Mouse (Mus musculus) megakaryocyte progenitor cell, adult 5-6 weeks (primary cell): ENCODE data around the gene Prkce. TPM values are rescaled to one million over a fixed set of nuclear protein-coding genes. Genes with fewer than 3 reads are reported as not detected.

ENCODE experiments used
- ATAC-seq: replicated peaks from 2 replicates; pipeline ENCODE4 v1.8.0; 2016; ENCODE audit warnings: mild to moderate bottlenecking, moderate TSS enrichment, inconsistent platforms; ENCODE audit not compliant: poor library complexity
- total RNA-seq, 2 experiments: library from RNA; stranded (forward) in 1 of 2; stranded (reverse) in 1 of 2; fragments of 157-497, 149-512 nt in 1 of 2; fragments of 200-1000 nt in 1 of 2; gene quantifications; 2 replicates each; pipeline versions ENCODE4 v1.2.3 to v1.2.4; 2015 to 2017

Gene Prkce
- total RNA-seq, 2 experiments from 2014 or later = 1.7 to 4.8 TPM

- ATAC-seq = no peak
These were observed 82.9 kb downstream of the Prkce start for GRCm38 (mm10) chr17:86250406-86250905.

DNA sequence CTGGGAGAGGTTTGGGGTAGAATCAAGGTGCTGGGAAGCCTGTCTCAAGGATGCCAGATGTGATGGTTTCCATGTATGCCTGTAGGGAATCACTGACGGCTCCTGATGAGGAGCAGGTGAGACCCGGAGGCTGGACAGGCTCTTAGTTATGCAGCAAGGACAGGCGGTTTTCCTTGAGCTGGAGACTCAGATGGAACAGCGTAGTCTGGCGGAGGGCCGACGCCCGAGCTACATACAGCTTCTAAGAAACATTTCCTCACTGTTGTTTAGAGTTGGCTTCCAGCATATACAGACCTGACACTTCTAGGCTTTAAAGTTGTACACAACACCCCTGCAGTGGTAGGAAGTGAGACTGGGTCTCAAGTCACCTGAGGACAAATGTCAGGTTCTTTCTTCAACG lies 86.3 kb downstream of the Prkce start:
- ATAC-seq = no peak

DNA sequence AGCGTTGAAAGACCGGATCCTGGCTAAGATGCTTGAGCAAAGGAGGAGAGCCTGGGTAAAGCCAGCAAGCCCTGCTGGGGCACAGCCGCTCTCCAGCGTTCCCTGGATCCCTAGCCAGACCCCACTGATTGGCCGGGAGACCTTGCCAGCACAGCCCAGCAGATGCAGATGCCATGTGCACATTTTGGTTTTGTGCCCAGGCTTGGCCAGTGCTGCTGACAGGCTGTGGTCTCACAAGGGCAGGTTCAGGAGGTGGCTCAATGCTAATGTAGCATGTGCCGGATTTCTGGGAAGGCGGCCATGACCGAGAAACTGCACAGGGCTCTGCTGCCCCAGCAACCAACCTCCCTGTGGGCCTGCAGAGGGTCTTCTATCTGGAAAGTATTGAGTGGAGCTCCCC lies 86.7 kb downstream of the Prkce start:
- no peak for ATAC-seq

GRCm38 (mm10) chr17:86254978-86255377 lies 87.4 kb downstream of the Prkce start:
- ATAC-seq = no peak

DNA sequence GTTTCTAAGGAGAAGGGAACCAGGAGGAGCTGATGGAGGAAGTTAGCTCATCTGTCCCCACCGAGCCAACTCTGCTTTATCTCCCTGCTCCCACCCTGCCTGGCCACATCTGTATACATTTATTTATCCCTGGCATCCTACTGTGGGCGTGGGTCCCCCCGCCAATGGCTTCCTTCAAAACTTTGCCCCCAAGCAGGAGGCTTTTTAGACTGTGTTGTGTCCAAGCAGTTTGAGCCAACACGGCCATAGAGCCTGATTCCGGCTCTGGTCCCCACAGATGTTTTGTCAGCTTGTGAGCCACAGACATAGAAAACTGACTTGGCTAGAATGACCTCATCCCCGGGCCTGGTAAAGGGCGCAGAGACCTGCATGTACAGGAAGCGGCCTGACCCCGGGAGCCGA lies 89.1 kb downstream of the Prkce start:
- ATAC-seq = no peak

DNA sequence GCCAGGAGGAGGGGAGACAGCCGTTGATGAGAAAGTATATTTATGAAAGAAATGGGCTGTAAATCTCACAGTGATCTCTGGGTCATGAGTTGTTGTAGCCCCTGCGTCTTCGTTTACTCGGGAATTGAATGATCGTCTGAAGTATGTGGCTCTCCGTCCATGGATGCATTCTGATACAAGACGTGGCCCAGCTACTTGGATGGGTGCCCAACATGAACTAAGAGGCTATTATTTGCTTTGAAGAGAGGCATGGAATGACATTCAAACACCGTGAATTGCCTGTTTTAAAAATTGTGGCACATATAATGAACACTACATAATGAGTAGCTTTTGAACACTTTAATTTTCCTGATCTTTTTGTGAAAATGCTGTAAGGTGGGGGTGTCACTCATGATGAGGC lies 93.5 kb downstream of the Prkce start:
- no peak for ATAC-seq

DNA sequence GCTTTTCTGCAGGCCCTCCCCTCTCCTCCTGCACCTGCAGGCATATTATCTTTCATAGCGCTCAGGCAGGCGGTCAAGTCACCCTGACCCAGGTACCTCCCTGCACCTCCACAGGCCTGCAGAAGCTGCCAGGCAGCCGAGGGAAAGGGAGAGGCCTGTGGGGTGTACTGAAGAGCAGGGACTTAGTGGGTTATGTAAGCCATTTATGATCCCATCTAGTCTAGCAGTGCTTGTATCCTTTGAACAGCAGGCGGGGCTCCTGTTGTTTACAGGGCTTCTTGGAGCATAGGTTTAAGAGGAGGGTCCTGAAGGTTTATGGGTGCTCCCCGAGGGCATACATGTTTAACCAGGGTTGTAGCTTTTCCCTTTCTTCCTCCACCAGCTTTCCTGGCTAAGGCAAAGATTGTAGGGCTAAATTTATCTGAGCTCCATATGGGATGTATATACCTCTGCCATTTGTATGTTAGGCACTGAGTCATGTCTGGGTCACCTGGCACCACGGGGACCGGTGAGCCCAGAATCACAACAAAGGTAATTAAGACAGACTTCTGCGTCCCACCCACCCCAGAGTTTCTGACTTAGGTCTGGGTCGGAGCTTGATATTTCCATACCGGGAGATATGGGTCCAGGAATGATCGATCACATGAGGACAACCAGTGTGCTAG lies 96.5 kb downstream of the Prkce start:
- no peak for ATAC-seq

- ATAC-seq = no peak
These were observed 98.5 kb downstream of the Prkce start for GRCm38 (mm10) chr17:86266051-86266450.

GRCm38 (mm10) chr17:86267126-86267760 lies 99.7 kb downstream of the Prkce start:
- peak; percentile 37; the same call in 1 of the 2 replicates for ATAC-seq

DNA sequence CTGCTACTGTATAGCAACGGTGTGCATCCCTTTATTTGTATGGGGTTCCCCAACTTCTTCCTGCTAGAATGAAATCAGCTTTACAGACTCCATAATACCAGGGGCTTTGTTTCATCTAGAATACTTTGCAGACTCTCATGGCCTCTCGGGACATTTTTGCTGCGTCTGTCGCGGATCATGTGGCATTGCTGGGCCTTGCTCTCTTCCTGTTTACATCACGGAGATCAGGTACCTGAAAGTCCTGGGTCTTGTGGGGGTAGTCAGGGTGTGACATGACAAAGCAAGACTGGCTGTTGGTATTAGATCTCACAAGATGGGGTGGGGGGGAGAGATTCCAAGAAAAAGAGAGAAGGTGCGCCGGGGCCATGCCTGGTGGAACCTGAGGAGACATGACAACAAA lies 102.1 kb downstream of the Prkce start:
- no peak for ATAC-seq

DNA sequence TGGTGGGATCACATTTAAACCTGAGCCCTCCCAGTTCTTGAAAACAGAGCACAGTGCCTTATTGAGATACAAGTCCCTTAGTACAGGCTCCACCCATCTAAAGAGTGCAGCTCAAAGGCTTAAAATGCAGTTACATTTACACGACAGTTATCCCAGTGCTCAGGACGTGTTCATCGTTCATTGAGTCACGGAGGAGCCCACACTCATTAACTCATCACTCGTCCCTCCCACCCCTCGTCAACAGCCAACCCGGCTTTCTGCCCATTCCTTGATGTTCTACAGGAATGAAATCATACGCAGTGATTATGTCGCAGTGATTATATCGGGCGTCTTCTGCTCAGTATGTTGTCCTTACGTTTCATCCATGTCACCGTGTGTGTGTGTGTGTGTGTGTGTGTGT lies 102.9 kb downstream of the Prkce start:
- ATAC-seq = no peak

DNA sequence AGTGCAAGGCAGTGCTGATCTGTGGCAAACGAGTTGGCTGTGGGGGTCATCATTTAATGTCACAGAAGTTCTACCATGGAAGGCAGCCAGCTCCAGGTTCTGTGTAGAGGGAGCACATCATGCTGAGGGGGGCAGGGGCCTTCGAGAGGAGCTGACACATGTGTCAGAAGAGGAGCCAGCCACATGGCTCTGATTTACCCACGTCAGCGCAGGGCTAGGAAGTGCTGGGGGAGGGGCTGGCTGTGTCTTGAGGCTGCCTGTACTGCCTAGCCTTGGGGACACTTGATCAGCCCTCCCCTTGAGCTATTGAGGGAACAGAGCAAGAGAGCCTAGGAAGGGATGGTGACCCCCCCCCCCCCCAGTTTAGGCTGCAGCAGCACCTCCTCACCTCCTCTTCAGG lies 103.7 kb downstream of the Prkce start:
- ATAC-seq = no peak

DNA sequence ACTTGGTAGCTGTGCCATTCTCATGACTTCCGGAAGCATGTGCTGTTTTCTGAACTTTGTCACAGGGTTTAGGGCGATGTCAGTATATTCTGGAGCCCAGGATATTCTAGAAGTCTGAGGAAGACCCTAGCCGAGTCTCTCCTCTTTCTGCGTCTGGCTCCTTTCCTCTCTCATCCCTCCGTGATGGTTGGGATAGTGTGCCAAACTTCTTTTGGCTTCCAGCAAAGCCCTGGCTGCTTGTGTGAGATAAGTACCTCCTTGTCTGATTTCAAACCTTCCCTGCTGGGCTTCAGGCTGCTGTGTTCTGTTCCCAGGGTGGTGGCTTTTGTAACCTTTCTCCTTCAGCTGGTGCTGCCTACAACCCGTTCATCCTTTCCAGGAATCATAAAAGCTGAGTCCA lies 105.4 kb downstream of the Prkce start:
- ATAC-seq = no peak

DNA sequence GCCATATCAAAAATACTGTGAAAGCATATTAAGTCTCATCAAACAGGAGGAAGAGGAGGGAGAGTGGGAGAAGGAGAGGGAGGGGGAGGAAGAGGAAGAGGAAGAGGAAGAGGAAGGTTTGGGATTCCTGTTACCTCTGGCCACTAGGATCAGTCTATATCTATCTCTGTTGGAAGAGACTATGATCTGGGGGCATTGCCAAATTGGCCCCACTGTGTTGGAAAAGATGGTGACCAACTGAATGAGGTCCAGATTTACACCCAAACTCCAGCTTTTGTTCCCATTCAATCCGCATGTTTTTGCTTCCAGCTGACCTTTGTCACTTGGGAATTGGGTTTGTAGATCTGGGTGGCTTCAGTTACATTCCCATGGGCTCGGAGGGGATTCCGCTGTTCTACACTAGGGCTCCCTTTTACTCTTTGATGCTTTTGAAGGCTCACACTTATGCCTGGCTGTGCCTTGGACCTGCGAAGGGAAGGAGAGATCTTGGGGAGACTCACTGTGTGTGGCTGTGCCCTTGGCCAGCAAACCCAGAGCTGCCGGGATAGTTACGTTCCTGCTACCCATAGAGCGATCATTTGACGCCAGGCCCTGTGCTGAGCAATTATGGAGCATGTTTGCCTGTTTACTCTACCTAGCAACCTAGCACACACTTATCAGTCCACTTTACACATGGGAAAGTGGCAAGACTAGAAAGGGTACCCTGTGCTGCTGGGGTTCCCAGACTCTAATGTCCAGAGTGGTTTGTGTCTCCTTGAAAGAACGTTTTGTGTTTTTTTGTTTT lies 106.2 kb downstream of the Prkce start:
- ATAC-seq = no peak

DNA sequence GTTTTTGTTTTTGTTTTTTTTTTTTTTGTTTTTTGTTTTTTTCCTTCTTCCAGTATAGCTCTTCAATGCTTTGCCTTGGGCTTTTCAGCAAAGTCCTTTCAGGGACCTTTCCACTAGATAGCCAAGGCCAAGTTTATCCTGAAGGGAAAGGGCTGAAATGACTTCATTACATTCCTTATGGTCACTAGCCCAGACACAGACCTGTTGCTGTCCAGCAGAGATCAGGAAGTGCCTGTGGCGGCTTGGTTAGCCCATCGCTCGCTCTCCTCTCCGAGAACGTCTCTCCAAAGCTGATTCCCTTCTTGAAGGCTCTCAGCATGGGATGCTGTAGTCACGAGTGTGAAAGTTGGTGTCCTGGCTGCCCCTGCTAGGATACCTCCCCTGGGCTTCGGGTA lies 106.8 kb downstream of the Prkce start:
- ATAC-seq = no peak

- no peak for ATAC-seq
These were observed 108.8 kb downstream of the Prkce start for GRCm38 (mm10) chr17:86276381-86276780.

GRCm38 (mm10) chr17:86277032-86277798 lies 109.6 kb downstream of the Prkce start:
- ATAC-seq = peak; percentile 37

DNA sequence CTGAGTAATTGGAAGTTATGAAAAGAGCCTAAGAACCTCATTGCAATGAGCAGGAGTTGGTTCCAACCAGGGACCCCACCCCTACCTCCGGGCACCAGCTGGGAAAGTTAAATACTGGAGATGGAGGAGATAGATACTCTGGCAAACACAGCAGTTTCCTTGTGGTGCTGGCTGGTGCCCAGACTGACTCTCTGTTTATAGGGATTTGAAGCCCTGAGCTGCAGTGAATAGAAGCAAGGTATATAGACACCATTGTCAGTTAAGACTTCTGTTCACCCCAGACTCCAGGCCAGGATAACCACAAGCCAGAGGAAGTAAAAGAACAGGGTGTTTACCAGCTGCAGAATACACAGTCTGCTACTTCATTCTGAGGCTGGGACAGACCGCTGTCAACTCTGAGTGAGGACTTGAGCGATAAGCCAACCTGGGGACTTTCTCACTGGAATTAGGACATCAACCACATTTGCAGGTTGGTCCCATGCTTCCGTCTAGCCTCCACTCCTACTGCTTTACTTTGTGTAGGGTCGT lies 110.5 kb downstream of the Prkce start:
- peak; percentile 82 for ATAC-seq

DNA sequence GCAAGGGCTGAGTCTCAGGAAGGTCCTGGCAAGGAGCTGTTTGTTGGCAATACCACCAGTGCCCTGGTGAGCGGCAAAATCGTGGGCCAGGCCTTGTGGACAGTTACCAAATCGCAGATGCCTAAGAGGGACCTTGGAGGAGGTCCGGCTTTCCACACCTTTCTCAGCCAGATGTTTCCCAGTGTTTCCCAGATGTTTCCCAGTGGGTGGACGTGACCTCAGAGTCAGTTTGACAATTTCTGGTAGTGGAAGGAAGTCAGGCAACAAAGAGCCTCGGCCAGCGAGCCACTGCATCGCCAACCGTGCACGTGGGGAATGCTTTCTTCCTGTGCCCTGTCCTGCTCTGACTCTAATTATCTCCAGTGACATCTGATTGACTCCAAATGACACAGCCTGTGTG lies 112.2 kb downstream of the Prkce start:
- no peak for ATAC-seq

GRCm38 (mm10) chr17:86283741-86284140 lies 116.2 kb downstream of the Prkce start:
- peak; percentile 64 for ATAC-seq

GRCm38 (mm10) chr17:86285058-86285457 lies 117.5 kb downstream of the Prkce start:
- ATAC-seq = no peak
